Mouse (Mus musculus) limb, embryonic 10.5 days (tissue): ENCODE measurements around the gene Snx30. TPM values are rescaled to one million over a fixed set of nuclear protein-coding genes. Genes with fewer than 3 reads are reported as not detected.

Source experiments
- DNase-seq: peaks from one replicate; pipeline ENCODE4 v3.0.0-alpha.2; 2017; ENCODE audit warnings: low spot score
- H3K27ac ChIP-seq: fragments of 300-500 bp; sonication (generic); 2 replicates; pipeline ENCODE4 v1.5.1; 2016; ENCODE audit warnings: mild to moderate bottlenecking
- H3K27me3 ChIP-seq: fragments of 300-500 bp; sonication (generic); 2 replicates; pipeline ENCODE4 v1.6.1; 2016; ENCODE audit warnings: low read depth, mild to moderate bottlenecking; ENCODE audit not compliant: poor library complexity, severe bottlenecking
- H3K36me3 ChIP-seq: fragments of 300-500 bp; sonication (generic); 2 replicates; pipeline ENCODE4 v1.6.1; 2016; ENCODE audit warnings: mild to moderate bottlenecking, moderate library complexity
- H3K4me1 ChIP-seq: fragments of 300-500 bp; sonication (generic); 2 replicates; pipeline ENCODE4 v1.6.1; 2016
- H3K4me3 ChIP-seq: fragments of 300-500 bp; sonication (generic); 2 replicates; pipeline ENCODE4 v1.5.1; 2016; ENCODE audit warnings: mild to moderate bottlenecking, moderate library complexity
- H3K9me3 ChIP-seq: fragments of 300-500 bp; sonication (generic); replicated peaks from 2 replicates; pipeline ENCODE4 v1.6.1; 2016; ENCODE audit warnings: mild to moderate bottlenecking
- WGBS: fragments of 180-500 bp; shearing (Covaris S2); methylation state at CpG from one replicate; pipeline ENCODE4 v1.1.7; 2016; 5-methylcytosine and 5-hydroxymethylcytosine counted together
- polyA plus RNA-seq: library from polyadenylated mRNA; unstranded; fragments of >200 nt; fragmentation: Nextera tagmentation; extraction: Ambion mirVana; gene quantifications from 2 replicates; pipeline ENCODE4 v1.2.1, GENCODE M21; 2016

Gene Snx30
- polyA plus RNA-seq, 1 experiment from 2014 or later, result 5.3 TPM

- DNase-seq, result no peak
Measured at GRCm38 (mm10) chr4:59908785-59909184, 103.1 kb downstream of the Snx30 start.

GRCm38 (mm10) chr4:59914608-59915403 lies 109.2 kb downstream of the Snx30 start, which contains the start of gene Slc46a2:
Gene Slc46a2 (minus strand): TSS chr4:59915056.
- no peak for DNase-seq
- peaks cover 9% of the 10 kb centered on the region for H3K4me1 ChIP-seq
- no peaks in the 10 kb centered on the region for H3K36me3 ChIP-seq
- 17% methylated on average over 22 of the region's 22 CpGs for WGBS
- H3K27ac ChIP-seq, result no peak within 1 kb of the TSS
- peaks cover 33% of the 10 kb centered on the region for H3K27me3 ChIP-seq
- no peaks in the 10 kb centered on the region for H3K9me3 ChIP-seq
- peak within 1 kb of the TSS; percentile 11; the same call in 1 of the 2 replicates for H3K4me3 ChIP-seq

More at GRCm38 (mm10) chr4:59908785-59909184, 103.1 kb downstream of the Snx30 start:
- peaks cover 8% of the 10 kb centered on the region for H3K27me3 ChIP-seq
- 95% methylated on average over 2 of the region's 2 CpGs for WGBS
- no peaks in the 10 kb centered on the region for H3K9me3 ChIP-seq
- H3K4me3 ChIP-seq, result no peak overlapping the region
- no peak overlapping the region for H3K27ac ChIP-seq
- H3K4me1 ChIP-seq, result peaks cover 7% of the 10 kb centered on the region; the same call in 1 of the 2 replicates
- no peaks in the 10 kb centered on the region for H3K36me3 ChIP-seq

GRCm38 (mm10) chr4:59917966-59918365 lies 112.3 kb downstream of the Snx30 start:
- H3K27ac ChIP-seq, result no peak overlapping the region
- no peak overlapping the region for H3K4me3 ChIP-seq
- no peaks in the 10 kb centered on the region for H3K9me3 ChIP-seq
- 91% methylated on average over 3 of the region's 3 CpGs for WGBS
- H3K36me3 ChIP-seq, result no peaks in the 10 kb centered on the region
- H3K27me3 ChIP-seq, result peaks cover 33% of the 10 kb centered on the region
- peaks cover 9% of the 10 kb centered on the region for H3K4me1 ChIP-seq
- DNase-seq, result no peak

DNA sequence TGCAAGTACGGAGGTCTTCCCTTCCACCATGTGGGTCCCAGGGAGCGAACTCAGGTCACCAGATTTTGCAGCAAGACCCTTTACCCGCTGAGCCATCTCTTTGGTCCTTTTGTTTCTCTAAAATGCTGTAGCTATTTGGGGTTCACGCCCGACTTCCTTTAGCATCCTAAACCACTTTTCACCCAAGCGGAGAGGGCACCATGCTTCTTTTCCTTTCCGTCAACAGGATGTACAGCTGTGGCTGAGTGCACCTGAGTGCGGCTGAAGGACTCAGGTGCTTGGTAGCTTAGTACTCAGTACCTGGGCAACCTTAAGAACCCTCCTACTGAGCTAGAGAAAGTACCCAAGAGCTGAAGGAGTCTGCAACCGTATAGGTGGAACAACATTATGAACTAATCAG lies 119.4 kb downstream of the Snx30 start:
- no peaks in the 10 kb centered on the region for H3K4me1 ChIP-seq
- 93% methylated on average over 9 of the region's 9 CpGs for WGBS
- no peaks in the 10 kb centered on the region for H3K27me3 ChIP-seq
- H3K4me3 ChIP-seq, result no peak overlapping the region
- H3K27ac ChIP-seq, result no peak overlapping the region
- no peaks in the 10 kb centered on the region for H3K9me3 ChIP-seq
- H3K36me3 ChIP-seq, result no peaks in the 10 kb centered on the region
- no peak for DNase-seq

DNA sequence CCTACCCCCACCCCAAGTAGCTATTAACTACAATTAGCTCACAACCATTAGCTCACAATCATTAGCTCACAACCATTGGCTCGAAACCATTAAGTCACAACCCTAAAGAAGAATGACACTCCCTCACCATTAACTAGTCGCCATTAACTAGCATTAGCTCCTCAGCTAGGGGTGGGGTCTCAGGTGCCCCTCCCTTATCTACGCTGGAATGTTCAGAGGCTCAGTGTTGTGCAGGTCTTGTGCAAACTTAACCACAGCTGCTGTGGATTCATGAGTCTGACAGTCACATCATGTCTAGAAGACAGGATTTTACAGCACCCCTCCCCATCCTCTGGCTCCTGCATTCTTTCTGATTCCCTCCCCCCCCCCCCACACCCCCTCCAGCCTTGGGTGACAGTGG lies 122.0 kb downstream of the Snx30 start:
- Histone ChIP-seq H3K36me3 (no peaks in the 10 kb centered on the region), H3K4me1 (no peaks in the 10 kb centered on the region), H3K27ac (no peak overlapping the region), H3K27me3 (no peaks in the 10 kb centered on the region), H3K4me3 (no peak overlapping the region), H3K9me3 (no peaks in the 10 kb centered on the region)
- 79% methylated on average over 3 of the region's 3 CpGs for WGBS
- DNase-seq, result no peak

- 24% methylated on average over 6 of the region's 6 CpGs for WGBS
- DNase-seq, result peak; percentile 54
- no peak overlapping the region for H3K27ac ChIP-seq
- no peaks in the 10 kb centered on the region for H3K4me1 ChIP-seq
- H3K4me3 ChIP-seq, result no peak overlapping the region
- H3K9me3 ChIP-seq, result no peaks in the 10 kb centered on the region
- no peaks in the 10 kb centered on the region for H3K27me3 ChIP-seq
- H3K36me3 ChIP-seq, result no peaks in the 10 kb centered on the region
Measured at GRCm38 (mm10) chr4:59928347-59928746, 122.7 kb downstream of the Snx30 start.

GRCm38 (mm10) chr4:59932505-59933281 lies 127.1 kb downstream of the Snx30 start:
- DNase-seq, result no peak
- H3K4me3 ChIP-seq, result no peak overlapping the region
- H3K4me1 ChIP-seq, result no peaks in the 10 kb centered on the region
- H3K9me3 ChIP-seq, result no peaks in the 10 kb centered on the region
- 60% methylated on average over 6 of the region's 6 CpGs for WGBS
- no peaks in the 10 kb centered on the region for H3K36me3 ChIP-seq
- H3K27ac ChIP-seq, result no peak overlapping the region
- no peaks in the 10 kb centered on the region for H3K27me3 ChIP-seq

- H3K27ac ChIP-seq, result no peak overlapping the region
- no peaks in the 10 kb centered on the region for H3K4me1 ChIP-seq
- no peak for DNase-seq
- no peak overlapping the region for H3K4me3 ChIP-seq
- no peaks in the 10 kb centered on the region for H3K27me3 ChIP-seq
- WGBS, result 76% methylated on average over 2 of the region's 2 CpGs
- H3K36me3 ChIP-seq, result no peaks in the 10 kb centered on the region
- H3K9me3 ChIP-seq, result no peaks in the 10 kb centered on the region
Measured at GRCm38 (mm10) chr4:59937543-59937942, 131.9 kb downstream of the Snx30 start.

Other genes with a start within 250 kb of the Snx30 start
- gene Hsdl2, start 224.3 kb upstream of the Snx30 start, polyA plus RNA-seq, result 14.5 and 15.3 TPM in 2 replicates
- 36.4 and 42.6 TPM in 2 replicates for gene E130308A19Rik, start 179.6 kb upstream of the Snx30 start, polyA plus RNA-seq
- 84.8 and 88.9 TPM in 2 replicates for gene Inip, start 4.3 kb upstream of the Snx30 start, polyA plus RNA-seq
- gene Slc46a2, start 109.2 kb downstream of the Snx30 start, polyA plus RNA-seq, result not detected in 2 replicates
- not detected in 2 replicates for gene Mup4, start 154.9 kb downstream of the Snx30 start, polyA plus RNA-seq
- gene Mup6, start 158.5 kb downstream of the Snx30 start, polyA plus RNA-seq, result not detected in 2 replicates